Mouse (Mus musculus) heart, postnatal 0 days (tissue): ENCODE results near the gene Plcz1. TPM values are rescaled to one million over a fixed set of nuclear protein-coding genes. Genes with fewer than 3 reads are reported as not detected.

Experiments used
- ATAC-seq: fragments of 200-750 bp; cut with Nextera tagmentation; 2 replicates; pipeline ENCODE4 v1.8.0; 2017; ENCODE audit warnings: low read depth, moderate number of reproducible peaks, moderate library complexity; ENCODE audit not compliant: insufficient read depth
- DNase-seq: peaks from one replicate; pipeline ENCODE4 v3.0.0-alpha.2; 2016; ENCODE audit warnings: low spot score
- H3K27ac ChIP-seq: fragments of 300-500 bp; sonication (generic); 2 replicates; pipeline ENCODE4 v1.5.1; 2014; ENCODE audit warnings: low read depth, mild to moderate bottlenecking
- H3K27me3 ChIP-seq: fragments of 300-500 bp; sonication (generic); 2 replicates; pipeline ENCODE4 v1.6.1; 2014; ENCODE audit warnings: low read length, mixed read lengths; ENCODE audit not compliant: control insufficient read depth, insufficient read depth
- H3K36me3 ChIP-seq: fragments of 300-500 bp; sonication (generic); replicated peaks from 2 replicates; pipeline ENCODE4 v1.6.1; 2014; ENCODE audit warnings: low read length, mixed read lengths; ENCODE audit not compliant: control insufficient read depth, insufficient read depth
- H3K4me1 ChIP-seq: fragments of 300-500 bp; sonication (generic); 2 replicates; pipeline ENCODE4 v1.6.1; 2014; ENCODE audit warnings: antibody characterized with exemption; ENCODE audit not compliant: control insufficient read depth, insufficient read depth
- H3K4me2 ChIP-seq: fragments of 300-500 bp; sonication (generic); 2 replicates; pipeline ENCODE4 v1.6.1; 2014; ENCODE audit warnings: low read depth, mild to moderate bottlenecking, low read length, moderate library complexity
- H3K4me3 ChIP-seq: fragments of 300-500 bp; sonication (generic); 2 replicates; pipeline ENCODE4 v1.5.1; 2014; ENCODE audit warnings: low read depth, low read length
- H3K9ac ChIP-seq: fragments of 300-500 bp; sonication (generic); replicated peaks from 2 replicates; pipeline ENCODE4 v1.6.1; 2014; ENCODE audit warnings: low read depth, low read length, mixed read lengths
- H3K9me3 ChIP-seq: fragments of 300-500 bp; sonication (generic); replicated peaks from 2 replicates; pipeline ENCODE4 v1.6.1; 2016; ENCODE audit warnings: low read length; ENCODE audit not compliant: control insufficient read depth
- CTCF ChIP-seq: IDR thresholded peaks from 2 replicates; pipeline ENCODE4 v1.5.1; 2016; ENCODE audit warnings: antibody characterized with exemption, control low read depth, low read depth
- EP300 ChIP-seq: IDR thresholded peaks from 2 replicates; pipeline ENCODE4 v1.6.1; 2016; ENCODE audit warnings: antibody characterized with exemption, low read depth
- WGBS: fragments of 180-500 bp; shearing (Covaris S2); extraction: QIAGEN DNeasy Blood & Tissue Kit; methylation state at CpG from one replicate; pipeline ENCODE4 v1.1.7; 2014; 5-methylcytosine and 5-hydroxymethylcytosine counted together
- polyA plus RNA-seq: library from polyadenylated mRNA; unstranded; fragments of >200 nt; fragmentation: Nextera tagmentation; extraction: Ambion mirVana; gene quantifications from 2 replicates; pipeline ENCODE4 v1.2.1, GENCODE M21; 2015
- total RNA-seq: library from RNA; depleted of rRNA; stranded (reverse); fragments of >200 nt; gene quantifications from 2 replicates; pipeline ENCODE4 v1.2.3, GENCODE M21; 2014; ENCODE audit warnings: low replicate concordance; rRNA removed

Plcz1 gene
- not detected in 2 replicates for total RNA-seq
- polyA plus RNA-seq: not detected in 2 replicates

DNA sequence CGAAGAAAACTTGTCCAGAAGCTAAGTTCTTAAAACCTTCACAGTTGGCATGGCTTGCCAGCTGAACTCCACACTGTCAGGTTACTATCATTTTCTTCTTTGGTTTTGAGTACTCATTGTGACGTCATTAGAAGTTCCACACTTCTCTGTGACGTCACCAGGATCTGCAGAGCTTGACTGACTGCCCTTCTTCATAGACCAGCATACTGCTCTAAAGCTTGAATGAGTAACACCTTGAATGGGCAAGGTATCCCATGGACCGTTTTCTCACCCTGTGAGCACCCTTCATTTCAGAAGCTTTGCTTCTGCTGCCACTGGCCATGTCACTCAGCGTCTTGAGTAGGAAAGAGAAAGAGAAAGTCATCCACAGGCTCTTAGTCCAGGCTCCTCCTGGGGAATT lies at the start of gene Plcz1:
Plcz1 (minus strand) TSS at position 101 of the 400 bp plus-strand sequence.
- no peaks in the 10 kb centered on the region for H3K4me1 ChIP-seq
- no peaks in the 10 kb centered on the region for H3K36me3 ChIP-seq
- no peak within 1 kb of the TSS for H3K4me2 ChIP-seq
- ATAC-seq: no peak
- DNase-seq: no peak
- H3K27ac ChIP-seq: no peak within 1 kb of the TSS
- no peaks in the 10 kb centered on the region for H3K27me3 ChIP-seq
- no peak within 1 kb of the TSS for H3K4me3 ChIP-seq
- TF ChIP-seq EP300 (no peak), CTCF (no peak)
- H3K9me3 ChIP-seq: no peaks in the 10 kb centered on the region
- H3K9ac ChIP-seq: no peak within 1 kb of the TSS
- 78% methylated on average over 5 of the region's 5 CpGs for WGBS

DNA sequence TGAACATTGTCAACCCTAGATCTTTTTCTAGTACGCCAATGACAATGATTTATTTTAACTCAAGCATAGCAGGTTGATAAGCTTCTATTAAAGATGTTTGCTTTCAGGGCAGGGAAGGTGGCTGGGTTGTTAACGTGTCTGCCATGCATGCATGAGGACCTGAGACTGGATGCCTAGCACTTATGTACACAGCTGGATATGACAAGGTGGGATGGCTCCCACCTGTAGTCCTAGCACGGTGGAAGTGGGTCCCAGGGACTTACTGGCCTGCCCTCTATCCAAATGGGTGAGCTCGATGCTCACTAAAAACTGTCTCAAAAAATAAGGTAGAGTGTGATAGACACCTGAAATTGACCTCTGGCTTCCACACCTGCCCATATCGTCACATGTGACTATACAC lies 48.6 kb upstream of the Plcz1 start:
- H3K9me3 ChIP-seq: no peaks in the 10 kb centered on the region
- ATAC-seq (no peak), DNase-seq (no peak)

DNA sequence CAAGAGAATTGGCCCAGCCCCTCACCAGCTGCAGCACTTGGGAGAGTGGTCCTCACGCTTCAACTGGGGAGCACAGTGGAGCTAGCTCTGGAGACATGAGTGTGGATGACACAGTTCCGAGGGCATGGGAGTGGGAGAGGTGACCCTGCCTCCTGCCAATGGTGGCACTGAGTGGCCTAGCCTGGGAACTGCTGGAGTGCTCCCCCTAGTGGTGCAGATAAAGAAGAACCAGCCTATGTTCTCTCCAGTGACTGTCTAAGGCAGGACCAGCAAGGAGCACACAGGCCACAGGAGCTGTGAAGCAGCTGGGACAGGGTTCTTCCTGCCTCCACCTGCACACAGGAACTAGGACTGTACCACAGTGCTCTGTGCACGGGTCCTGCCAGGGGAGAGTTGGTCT lies 40.5 kb upstream of the Plcz1 start:
- Histone ChIP-seq H3K9ac (no peak overlapping the region), H3K36me3 (no peaks in the 10 kb centered on the region), H3K4me1 (no peaks in the 10 kb centered on the region), H3K4me2 (no peak overlapping the region), H3K4me3 (no peak overlapping the region), H3K27me3 (no peaks in the 10 kb centered on the region), H3K9me3 (no peaks in the 10 kb centered on the region), H3K27ac (no peak overlapping the region)
- 65% methylated on average over 3 of the region's 3 CpGs for WGBS
- ATAC-seq (no peak), DNase-seq (no peak)
- TF ChIP-seq EP300 (no peak), CTCF (peak; percentile 27; the same call in 1 of the 2 replicates)

More for the DNA sequence above, 48.6 kb upstream of the Plcz1 start:
- no peak overlapping the region for H3K27ac ChIP-seq
- TF ChIP-seq CTCF (no peak), EP300 (no peak)
- no peak overlapping the region for H3K4me2 ChIP-seq
- H3K4me3 ChIP-seq: no peak overlapping the region
- WGBS: 81% methylated on average over 5 of the region's 5 CpGs
- H3K9ac ChIP-seq: no peak overlapping the region
- H3K36me3 ChIP-seq: no peaks in the 10 kb centered on the region
- H3K27me3 ChIP-seq: no peaks in the 10 kb centered on the region
- H3K4me1 ChIP-seq: no peaks in the 10 kb centered on the region

GRCm38 (mm10) chr6:140080933-140081332 lies 39.7 kb upstream of the Plcz1 start:
- H3K27ac ChIP-seq: no peak overlapping the region
- H3K4me1 ChIP-seq: no peaks in the 10 kb centered on the region
- TF ChIP-seq EP300: no peak
- TF ChIP-seq CTCF: no peak
- H3K36me3 ChIP-seq: no peaks in the 10 kb centered on the region
- WGBS: 63% methylated on average over 7 of the region's 7 CpGs
- no peaks in the 10 kb centered on the region for H3K27me3 ChIP-seq
- H3K9ac ChIP-seq: no peak overlapping the region
- H3K4me2 ChIP-seq: no peak overlapping the region
- H3K9me3 ChIP-seq: no peaks in the 10 kb centered on the region
- no peak overlapping the region for H3K4me3 ChIP-seq
- DNase-seq: no peak
- ATAC-seq: no peak

DNA sequence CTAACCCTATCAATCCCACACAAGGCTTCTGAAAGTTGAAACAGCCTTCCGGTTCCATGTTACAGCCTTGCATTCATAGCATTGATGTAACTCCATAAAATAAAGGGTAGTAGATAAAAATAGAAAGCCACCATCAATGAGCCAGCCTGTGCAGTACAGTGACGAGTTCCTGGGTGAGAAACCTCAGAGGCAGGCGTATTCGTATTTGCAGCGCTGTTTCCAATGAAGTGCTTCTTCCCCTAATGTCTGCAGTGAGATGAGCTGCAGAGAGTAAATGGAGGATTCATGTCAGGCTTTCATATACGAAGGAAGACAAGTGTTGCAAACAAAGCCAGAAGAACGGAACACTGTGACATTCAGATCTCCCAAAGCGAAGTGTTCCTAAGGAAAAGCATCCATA lies 27.9 kb upstream of the Plcz1 start:
- H3K27ac ChIP-seq: no peak overlapping the region
- no peak for DNase-seq
- H3K27me3 ChIP-seq: no peaks in the 10 kb centered on the region
- no peaks in the 10 kb centered on the region for H3K36me3 ChIP-seq
- TF ChIP-seq EP300 (no peak), CTCF (no peak)
- H3K4me1 ChIP-seq: no peaks in the 10 kb centered on the region
- WGBS: 80% methylated on average over 8 of the region's 8 CpGs
- no peak overlapping the region for H3K4me3 ChIP-seq
- no peak for ATAC-seq
- no peak overlapping the region for H3K4me2 ChIP-seq
- H3K9ac ChIP-seq: no peak overlapping the region
- H3K9me3 ChIP-seq: no peaks in the 10 kb centered on the region

DNA sequence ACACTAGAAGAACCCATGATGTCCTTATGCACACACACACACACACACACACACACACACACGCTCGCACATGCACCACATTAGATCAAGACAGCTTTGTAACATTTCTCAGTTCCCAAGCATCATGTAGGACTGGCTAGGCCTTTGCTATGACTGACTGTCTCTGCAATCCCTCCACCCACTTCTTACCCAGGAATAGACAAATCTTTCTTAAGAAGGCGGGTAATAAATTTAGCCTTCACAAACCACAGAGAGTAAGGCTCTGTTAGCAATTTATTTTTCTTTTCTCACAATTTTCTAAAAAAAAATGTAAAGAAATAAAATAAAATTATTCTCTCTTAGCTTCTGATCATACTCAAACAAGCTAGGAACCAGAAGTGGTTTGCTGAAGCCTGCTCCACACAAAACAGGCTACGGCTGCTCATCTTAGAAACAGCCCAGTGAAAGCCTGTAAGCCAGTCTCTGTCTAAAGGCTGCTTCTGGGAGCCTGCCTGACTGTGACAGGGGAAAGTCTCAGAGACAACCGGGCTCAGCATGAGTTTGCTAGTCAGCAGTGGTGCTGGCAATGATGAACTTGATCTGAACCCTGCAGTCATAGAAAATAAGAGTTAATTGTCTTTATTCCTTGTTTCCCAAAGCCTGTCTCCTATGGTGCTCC lies 13.1 kb upstream of the Plcz1 start:
- Histone ChIP-seq H3K4me3 (no peak overlapping the region), H3K9ac (no peak overlapping the region), H3K4me2 (no peak overlapping the region), H3K9me3 (no peaks in the 10 kb centered on the region), H3K36me3 (no peaks in the 10 kb centered on the region), H3K4me1 (no peaks in the 10 kb centered on the region), H3K27me3 (no peaks in the 10 kb centered on the region), H3K27ac (no peak overlapping the region)
- DNase-seq (no peak), ATAC-seq (no peak)
- TF ChIP-seq CTCF: no peak
- no peak for TF ChIP-seq EP300
- 67% methylated on average over 5 of the region's 5 CpGs for WGBS
